Mouse (Mus musculus) right cerebral cortex, adult 18-20 months (tissue): ENCODE data around the gene Mllt11.

ENCODE experiments used
- DNase-seq: peaks from one replicate; pipeline ENCODE4 v3.0.0; 2022; ENCODE audit warnings: mixed read lengths

Mllt11 gene

GRCm38 (mm10) chr3:95243086-95243485 is 11.1 kb upstream of the Mllt11 start:
- no peak for DNase-seq

- DNase-seq, result no peak
These were observed 9.5 kb upstream of the Mllt11 start, which contains the start of gene Gm128 for GRCm38 (mm10) chr3:95241498-95241897. Gene Gm128 (minus strand): TSS chr3:95241598.

- no peak for DNase-seq
These were observed 8.9 kb upstream of the Mllt11 start for GRCm38 (mm10) chr3:95240900-95241299.

GRCm38 (mm10) chr3:95239971-95240370 is 8.0 kb upstream of the Mllt11 start:
- DNase-seq, result no peak

- no peak for DNase-seq
These were observed 7.1 kb upstream of the Mllt11 start for GRCm38 (mm10) chr3:95239022-95239421.

GRCm38 (mm10) chr3:95237541-95238099 is 5.6 kb upstream of the Mllt11 start:
- no peak for DNase-seq

GRCm38 (mm10) chr3:95235386-95236301 is 3.7 kb upstream of the Mllt11 start:
- no peak for DNase-seq

GRCm38 (mm10) chr3:95233303-95233980 is 1.5 kb upstream of the Mllt11 start:
- DNase-seq, result no peak

GRCm38 (mm10) chr3:95232771-95233170 is 800 bp upstream of the Mllt11 start:
- no peak for DNase-seq

- no peak for DNase-seq
These were observed 1.3 kb downstream of the Mllt11 start for GRCm38 (mm10) chr3:95230495-95231297.

- peak; percentile 64 for DNase-seq
These were observed 2.0 kb downstream of the Mllt11 start for GRCm38 (mm10) chr3:95229781-95230494.

- peak; percentile 74 for DNase-seq
These were observed 2.8 kb downstream of the Mllt11 start for GRCm38 (mm10) chr3:95228894-95229780.

GRCm38 (mm10) chr3:95228148-95228893 is 3.6 kb downstream of the Mllt11 start, which contains the start of gene Cdc42se1:
Gene Cdc42se1 (plus strand): TSS chr3:95228732.
- DNase-seq, result peak; percentile 92

- DNase-seq, result no peak
These were observed 4.8 kb downstream of the Mllt11 start for GRCm38 (mm10) chr3:95227214-95227613.

- peak; percentile 42 for DNase-seq
These were observed 7.7 kb downstream of the Mllt11 start for GRCm38 (mm10) chr3:95224295-95224694.

- DNase-seq, result no peak
These were observed 8.9 kb downstream of the Mllt11 start for GRCm38 (mm10) chr3:95223041-95223440.

- no peak for DNase-seq
These were observed 13.4 kb downstream of the Mllt11 start for GRCm38 (mm10) chr3:95218466-95219137.

- peak; percentile 90 for DNase-seq
These were observed 14.5 kb downstream of the Mllt11 start, which contains the start of gene Gabpb2 for GRCm38 (mm10) chr3:95217255-95218134. Gene Gabpb2 (minus strand): TSS chr3:95217916.
